31 mouse cellular contexts compared by ENCODE assay signal in the genomic region with DNA sequence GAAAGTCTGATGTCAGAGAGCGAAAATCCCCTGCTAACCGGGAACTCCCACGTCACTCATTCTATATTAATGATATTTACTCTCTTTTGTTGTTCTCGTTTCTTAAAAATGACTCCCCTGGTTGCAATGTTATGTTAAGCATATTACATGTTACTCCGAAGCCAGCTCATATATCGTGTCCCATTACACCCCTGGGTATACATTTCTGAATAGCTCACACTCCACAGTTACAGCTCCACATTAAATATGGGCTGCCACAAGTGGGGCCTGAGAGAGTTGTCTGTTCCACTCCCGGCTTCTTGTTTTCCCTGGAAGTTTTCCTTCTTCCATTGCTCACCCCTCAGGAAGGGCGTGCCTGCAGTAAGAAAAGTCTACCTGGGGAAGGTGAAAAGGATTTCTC.
"Had no signal": no experiment of that assay in that cellular context is flagged by ENCODE, and none has a peak within 500 bp of the region (broad histone marks: within the 10 kb centered on the region; RNA-seq: fewer than 3 reads in every experiment).

No protein-coding gene starts in this region.

- H3K9ac ChIP-seq: limb, embryonic 12.5 days; limb, embryonic 15.5 days; liver, embryonic 12.5 days; liver, embryonic 13.5 days; liver, embryonic 14.5 days; liver, embryonic 15.5 days; liver, postnatal 0 days; lung, embryonic 14.5 days; lung, embryonic 15.5 days; midbrain, embryonic 12.5 days; midbrain, embryonic 13.5 days; midbrain, embryonic 15.5 days had no signal

- H3K4me2 ChIP-seq: limb, embryonic 12.5 days; limb, embryonic 15.5 days; liver, embryonic 11.5 days; liver, embryonic 12.5 days; liver, embryonic 13.5 days; liver, embryonic 15.5 days; lung, embryonic 14.5 days; lung, embryonic 15.5 days; midbrain, embryonic 11.5 days; midbrain, embryonic 12.5 days; midbrain, embryonic 13.5 days; midbrain, embryonic 15.5 days had no signal

- H3K27ac ChIP-seq: left cerebral cortex, adult 2 months; limb, embryonic 12.5 days; limb, embryonic 15.5 days; liver, embryonic 12.5 days; liver, embryonic 13.5 days; liver, embryonic 14.5 days; liver, embryonic 15.5 days; lung, embryonic 15.5 days; macrophage; midbrain, embryonic 10.5 days; midbrain, embryonic 12.5 days; midbrain, embryonic 13.5 days; midbrain, embryonic 15.5 days had no signal

- ATAC-seq: liver, embryonic 12.5 days; liver, postnatal 0 days; lung, postnatal 0 days; midbrain, embryonic 13.5 days; midbrain, embryonic 15.5 days; midbrain, embryonic 16.5 days had no signal

- H3K9me3 ChIP-seq: limb, embryonic 12.5 days; limb, embryonic 15.5 days; liver, embryonic 12.5 days; liver, embryonic 13.5 days; liver, embryonic 15.5 days; lung, embryonic 15.5 days; megakaryocyte, embryonic 14.5 days; midbrain, embryonic 10.5 days; midbrain, embryonic 12.5 days; midbrain, embryonic 13.5 days; midbrain, embryonic 15.5 days had no signal

- H3K4me1 ChIP-seq: limb, embryonic 12.5 days; limb, embryonic 15.5 days; liver, embryonic 15.5 days; midbrain, embryonic 10.5 days; midbrain, embryonic 12.5 days; midbrain, embryonic 13.5 days; midbrain, embryonic 15.5 days had no signal

- H3K36me3 ChIP-seq: limb, embryonic 12.5 days; limb, embryonic 15.5 days; liver, embryonic 12.5 days; liver, embryonic 13.5 days; liver, embryonic 15.5 days; lung, embryonic 15.5 days; midbrain, embryonic 10.5 days; midbrain, embryonic 12.5 days; midbrain, embryonic 13.5 days; midbrain, embryonic 15.5 days had no signal

- DNase-seq: layer of hippocampus, postnatal 36 days; left cerebral cortex, postnatal 4 days; liver; liver, embryonic 13.5 days; liver, postnatal 0 days; lung, adult 18-20 months; lung, adult 2 months; lung, embryonic 14.5 days; lung, postnatal 10 days; lung, postnatal 14 days; lung, postnatal 36 days; lung, postnatal 4 days; midbrain, embryonic 14.5 days had no signal

- H3K4me3 ChIP-seq: left cerebral cortex, adult 2 months; limb, embryonic 12.5 days; limb, embryonic 15.5 days; liver, embryonic 12.5 days; liver, embryonic 13.5 days; liver, embryonic 15.5 days; lung, embryonic 15.5 days; megakaryocyte, embryonic 14.5 days; midbrain, embryonic 10.5 days; midbrain, embryonic 12.5 days; midbrain, embryonic 13.5 days; midbrain, embryonic 15.5 days; myocyte had no signal

- H3K27me3 ChIP-seq: limb, embryonic 12.5 days; limb, embryonic 15.5 days; liver, embryonic 12.5 days; liver, embryonic 13.5 days; liver, embryonic 15.5 days; lung, embryonic 15.5 days; megakaryocyte, embryonic 14.5 days; midbrain, embryonic 12.5 days; midbrain, embryonic 13.5 days; midbrain, embryonic 15.5 days had no signal
